Mouse (Mus musculus) brain, embryonic 14.5 days (tissue): ENCODE data around the gene Gimap7. TPM values are rescaled to one million over a fixed set of nuclear protein-coding genes. Genes with fewer than 3 reads are reported as not detected.

Experiments used
- DNase-seq: peaks from one replicate; pipeline ENCODE4 v3.0.0-alpha.2; 2011; ENCODE audit warnings: low read depth
- CTCF ChIP-seq: fragments of 200-500 bp; IDR thresholded peaks from 2 replicates; pipeline ENCODE4 v1.5.1; 2012; ENCODE audit warnings: inconsistent platforms, mild to moderate bottlenecking, moderate library complexity, borderline replicate concordance; ENCODE audit not compliant: insufficient read depth, insufficient read length; ENCODE audit errors: extremely low read depth
- POLR2A ChIP-seq: fragments of 200-500 bp; IDR thresholded peaks from 2 replicates; pipeline ENCODE4 v1.6.1; 2012; ENCODE audit warnings: mild to moderate bottlenecking, inconsistent platforms, borderline replicate concordance; ENCODE audit not compliant: poor library complexity, insufficient read depth, insufficient read length, severe bottlenecking; ENCODE audit errors: extremely low read depth
- polyA plus RNA-seq: library from polyadenylated mRNA; depleted of rRNA; stranded (reverse); fragments of >200 nt; gene quantifications from 2 replicates; pipeline ENCODE4 v1.2.3, GENCODE M21; 2012; rRNA removed

Gene Gimap7
- not detected in 2 replicates for polyA plus RNA-seq

DNA sequence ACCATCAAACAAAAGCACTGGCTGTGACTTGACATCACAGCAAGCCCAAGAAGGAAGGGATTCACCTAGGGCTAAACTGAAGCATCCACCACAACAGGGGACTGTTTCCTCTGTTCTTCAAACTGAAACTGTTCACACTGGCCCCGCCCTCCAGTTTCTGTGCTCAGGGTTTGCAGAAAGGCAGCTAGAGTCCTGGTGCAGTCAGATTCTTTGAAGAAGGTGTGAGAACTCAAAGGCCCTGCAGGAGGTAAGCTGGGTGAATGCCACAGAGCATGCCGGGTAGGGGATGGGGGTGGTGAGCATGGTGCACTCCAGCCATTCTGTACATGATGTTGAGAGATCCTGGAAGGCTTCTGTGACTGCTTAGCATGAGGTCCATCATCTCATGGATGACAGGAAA lies at the start of gene Gimap7, which contains the start of gene Gm28053:
Gene Gimap7, plus strand, starts transcription at position 167 of the 400 bp plus-strand sequence.
Gene Gm28053, plus strand, starts transcription at position 153 of the 400 bp plus-strand sequence.
- no peak for TF ChIP-seq POLR2A
- no peak for TF ChIP-seq CTCF
- no peak for DNase-seq

DNA sequence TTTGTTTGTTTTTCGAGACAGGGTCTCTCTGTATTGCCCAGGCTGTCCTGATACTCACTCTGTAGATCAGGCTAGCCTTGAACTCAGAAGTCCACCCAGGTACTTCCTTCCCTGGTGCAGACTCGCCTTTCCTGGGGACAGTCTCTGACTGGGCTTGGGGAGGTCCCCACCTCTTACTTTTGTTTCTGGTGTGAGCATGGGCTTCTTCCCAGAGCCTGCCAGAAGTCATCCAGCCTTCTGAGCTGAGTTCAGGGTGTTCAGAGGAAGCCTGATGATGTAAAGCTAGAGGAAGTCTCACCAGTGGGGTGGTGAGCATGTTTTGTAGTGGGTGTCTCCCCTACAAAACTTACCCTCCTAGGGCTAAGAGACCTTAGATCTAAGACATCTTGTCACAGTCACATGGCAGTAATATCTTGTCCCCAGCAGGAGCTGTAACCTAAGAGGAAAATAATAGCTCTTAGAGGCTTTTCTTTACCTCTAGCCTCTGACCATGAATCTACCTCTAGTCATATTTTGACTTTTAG lies 48.9 kb upstream of the Gimap7 start:
- no peak for DNase-seq
- TF ChIP-seq POLR2A (no peak), CTCF (no peak)

DNA sequence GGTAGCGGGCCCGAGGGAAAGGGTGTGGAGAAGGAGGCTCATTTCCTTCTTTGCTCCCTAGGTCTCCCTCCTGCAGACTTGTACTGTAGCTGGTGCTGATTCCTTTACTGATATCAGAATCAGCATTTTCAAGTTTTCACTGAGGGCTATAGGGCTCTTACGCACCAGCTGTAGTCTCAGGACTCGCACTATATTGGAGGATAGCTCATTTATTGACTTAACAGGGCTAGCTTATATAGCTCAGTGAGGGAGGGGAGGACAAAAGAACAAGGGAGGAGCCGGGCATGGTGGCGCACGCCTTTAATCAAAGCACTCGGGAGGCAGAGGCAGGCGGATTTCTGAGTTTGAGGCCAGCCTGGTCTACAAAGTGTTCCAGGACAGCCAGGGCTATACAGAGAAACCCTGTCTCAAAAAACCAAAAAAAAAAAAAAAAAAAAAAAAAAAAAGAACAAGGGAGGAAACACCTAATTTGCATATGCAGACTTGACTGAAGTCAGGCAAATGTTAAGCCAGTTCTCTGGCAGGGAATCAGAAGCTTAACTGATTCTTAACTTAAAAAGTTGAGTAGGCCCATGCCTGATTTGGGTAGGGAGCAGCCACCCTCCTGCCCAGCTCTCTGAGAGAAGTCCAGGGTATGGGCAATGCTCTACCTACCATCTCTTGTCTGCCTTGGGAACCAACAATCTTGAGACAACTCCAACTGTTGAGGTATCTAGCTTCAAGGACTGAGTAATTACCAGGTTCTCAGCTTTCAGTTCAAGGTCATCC lies 43.9 kb upstream of the Gimap7 start:
- DNase-seq, result no peak
- TF ChIP-seq CTCF (no peak), POLR2A (no peak)

DNA sequence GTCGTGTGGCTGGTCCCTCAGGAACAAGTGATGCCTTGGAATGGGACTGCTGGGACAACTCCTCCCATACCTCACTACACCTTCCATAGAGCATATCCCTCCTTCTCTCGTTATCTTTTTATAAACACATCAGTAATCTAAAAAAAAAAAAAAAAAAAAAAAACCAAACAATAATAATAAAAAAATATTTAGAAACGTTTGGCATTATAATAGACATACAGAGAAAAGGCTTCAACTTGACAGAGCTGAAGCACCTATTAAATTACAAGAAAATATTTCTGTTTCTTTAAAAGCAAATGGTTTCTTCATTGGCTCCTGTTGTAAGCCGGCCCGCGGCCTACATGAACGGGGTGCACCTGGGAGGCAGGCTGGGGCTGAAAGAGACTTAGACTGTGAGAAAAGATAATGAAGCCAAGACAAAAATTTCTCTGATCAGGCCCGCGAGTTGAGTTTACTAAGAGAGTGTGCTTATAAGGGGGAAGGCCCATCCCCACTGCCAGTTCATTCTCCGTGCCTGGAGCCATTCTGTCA lies 43.0 kb upstream of the Gimap7 start:
- peak; percentile 20 for DNase-seq
- TF ChIP-seq POLR2A (no peak), CTCF (no peak)

DNA sequence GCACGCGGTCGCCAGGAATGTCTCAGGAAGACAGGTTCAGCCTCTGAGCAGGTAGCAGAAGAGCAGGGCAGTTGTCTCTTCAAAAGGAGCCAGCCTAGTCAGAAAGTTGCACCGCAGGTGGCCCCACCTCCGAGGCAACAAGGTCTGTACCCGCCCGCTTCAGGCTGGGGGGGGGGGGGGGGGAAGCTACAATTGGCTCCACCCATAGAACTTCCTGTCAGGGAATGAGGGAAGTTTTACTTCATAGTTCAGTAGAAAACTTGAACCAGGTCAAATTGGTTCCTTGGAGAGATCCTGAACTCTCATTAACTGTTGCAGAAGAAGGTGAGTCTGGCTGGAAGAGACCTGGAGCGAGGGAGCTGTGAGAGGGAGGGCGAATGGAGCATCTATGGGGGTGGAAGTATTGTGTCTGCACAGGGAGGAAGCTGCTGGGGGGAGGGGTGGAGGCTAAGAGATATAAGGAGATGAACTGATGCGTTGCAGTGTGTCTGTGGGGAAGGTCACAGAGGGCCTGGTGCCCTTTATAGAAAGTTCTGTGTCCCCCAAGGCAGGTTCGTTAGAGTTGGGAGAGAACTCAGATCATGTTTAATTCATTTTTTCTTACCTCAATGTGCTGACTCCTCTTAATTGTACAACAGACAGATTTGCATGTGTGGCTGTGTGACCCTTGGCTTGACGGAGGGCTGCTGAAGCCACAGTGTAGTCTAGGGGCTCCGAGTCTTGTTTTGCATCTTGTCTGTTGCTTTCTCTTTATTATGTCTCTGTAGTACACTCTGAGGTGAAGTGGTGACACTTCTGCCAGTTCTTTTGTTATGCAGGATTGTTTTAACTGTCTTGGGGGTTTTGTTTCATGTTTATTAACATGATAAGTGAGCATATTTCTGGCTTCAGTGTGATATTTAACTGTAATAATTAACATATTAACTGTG lies 42.2 kb upstream of the Gimap7 start, which contains the start of gene Gimap9:
Gene Gimap9, plus strand, starts transcription at position 199 of the 929 bp plus-strand sequence.
- peak; percentile 2 for DNase-seq
- TF ChIP-seq CTCF (no peak), POLR2A (no peak)

DNA sequence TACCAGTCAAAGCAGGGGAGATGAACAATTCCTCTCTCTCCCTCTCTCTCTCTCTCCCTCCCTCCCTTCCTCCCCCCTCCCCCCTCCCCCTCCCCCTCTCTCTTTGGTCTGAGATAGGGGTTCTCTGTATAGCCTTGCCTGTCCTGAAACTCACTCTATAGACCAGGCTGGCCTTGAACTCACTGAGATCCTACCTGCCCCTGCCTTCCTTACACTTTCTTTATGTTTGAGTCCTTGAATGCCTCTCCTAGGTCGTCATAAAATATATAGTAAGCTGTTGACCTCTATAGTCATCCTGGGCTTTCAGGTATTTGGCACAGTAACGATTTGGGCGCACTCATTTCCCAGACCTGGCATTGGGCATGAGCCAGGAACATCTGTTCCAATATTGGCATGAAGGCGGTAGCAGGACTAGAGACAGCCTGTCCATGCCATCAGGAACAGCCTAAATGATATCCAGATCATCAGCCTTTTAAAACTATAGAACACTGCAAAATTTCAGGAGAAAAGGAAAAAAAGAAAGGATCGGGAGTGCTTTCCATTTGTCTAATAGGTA lies 41.5 kb upstream of the Gimap7 start:
- no peak for DNase-seq
- TF ChIP-seq CTCF (no peak), POLR2A (no peak)

DNA sequence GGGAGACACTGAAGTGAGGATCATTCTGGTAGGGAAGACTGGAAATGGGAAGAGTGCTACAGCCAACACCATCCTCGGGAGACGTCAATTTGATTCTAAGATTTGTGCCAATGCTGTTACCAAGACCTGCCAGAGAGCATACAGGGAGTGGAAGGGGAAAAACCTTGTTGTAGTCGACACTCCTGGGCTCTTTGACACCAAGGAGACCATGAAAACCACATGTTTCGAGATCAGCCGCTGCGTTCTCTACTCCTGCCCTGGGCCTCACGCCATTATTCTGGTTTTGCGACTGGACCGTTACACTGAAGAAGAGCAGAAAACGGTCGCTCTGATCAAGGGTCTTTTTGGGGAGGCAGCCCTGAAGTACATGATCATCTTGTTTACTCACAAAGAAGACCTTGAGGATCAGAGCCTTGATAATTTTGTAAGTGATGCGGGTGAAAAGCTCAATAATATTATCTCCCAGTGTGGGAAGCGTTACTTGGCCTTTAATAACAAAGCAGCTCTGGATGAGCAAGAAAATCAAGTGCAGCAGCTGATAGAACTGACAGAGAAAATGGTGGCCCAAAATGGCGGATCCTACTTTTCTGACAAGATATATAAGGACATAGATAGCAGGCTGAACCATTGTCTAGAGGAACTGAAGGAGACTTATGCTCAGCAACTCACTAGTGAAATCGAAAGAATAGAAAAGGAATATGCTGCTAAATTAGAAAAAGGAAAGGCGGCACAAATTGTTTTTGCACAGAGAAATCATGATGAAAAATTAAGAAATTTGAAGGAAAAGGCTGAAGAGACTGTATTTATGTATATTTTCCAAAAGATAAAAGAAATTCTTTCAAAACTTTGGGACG lies 40.7 kb upstream of the Gimap7 start:
- no peak for TF ChIP-seq POLR2A
- TF ChIP-seq CTCF, result no peak
- no peak for DNase-seq

DNA sequence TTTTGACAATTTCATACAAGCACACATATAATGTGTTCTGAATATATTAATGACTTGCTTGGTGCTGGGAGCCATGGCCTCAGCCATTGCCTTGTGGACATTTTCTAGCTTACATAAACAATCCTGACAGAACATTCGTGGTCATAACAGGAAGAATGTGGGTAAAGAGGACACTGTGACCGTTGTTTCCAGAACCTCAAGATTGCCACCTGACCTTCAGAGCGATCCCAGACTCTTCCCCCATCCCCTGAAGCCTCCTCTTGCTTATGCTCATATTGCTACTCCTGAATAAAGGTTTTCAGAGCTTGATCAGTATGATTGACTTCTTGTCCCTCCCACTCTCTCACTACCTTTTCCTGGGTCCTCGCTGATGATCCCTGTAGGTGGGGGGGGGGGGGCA lies 40.0 kb upstream of the Gimap7 start:
- TF ChIP-seq POLR2A (no peak), CTCF (no peak)
- no peak for DNase-seq

DNA sequence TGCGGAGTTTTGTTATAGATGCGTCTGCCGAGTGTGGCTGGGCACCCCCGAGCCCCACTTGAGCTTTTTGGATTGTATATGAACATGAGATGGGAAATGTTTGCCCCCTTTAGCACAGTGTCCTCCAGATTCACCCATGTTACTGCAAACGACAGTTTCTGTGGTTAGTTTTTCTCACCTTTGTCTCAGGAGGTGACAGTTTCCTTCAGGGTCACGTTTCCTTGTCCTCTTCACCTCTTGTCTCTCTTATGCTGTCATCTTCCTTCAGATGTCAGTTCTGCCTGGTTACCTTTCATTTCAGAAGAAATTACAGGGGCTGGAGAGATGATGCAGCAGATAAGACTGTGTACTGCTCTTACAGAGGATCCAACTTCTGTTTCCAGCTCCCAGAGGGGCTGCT lies 38.7 kb upstream of the Gimap7 start:
- no peak for TF ChIP-seq CTCF
- no peak for TF ChIP-seq POLR2A

DNA sequence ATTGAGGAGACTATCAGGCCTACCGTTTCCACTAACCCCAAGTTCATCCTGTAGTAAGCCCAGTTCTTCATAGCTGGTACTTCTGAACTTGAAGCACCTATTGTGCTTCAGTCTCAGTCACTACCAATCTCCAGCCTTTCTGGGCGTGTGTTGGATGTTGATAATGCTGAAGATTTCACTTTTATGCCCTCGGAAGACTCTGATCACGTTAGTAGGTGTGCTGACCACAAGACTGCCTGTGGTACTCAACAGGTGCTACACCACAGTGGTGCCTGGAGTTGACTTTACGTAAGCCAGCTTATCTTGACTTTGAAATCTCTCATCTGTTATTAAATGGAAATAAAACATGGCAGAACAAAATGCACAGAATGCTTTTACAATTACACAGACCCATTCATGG lies 38.0 kb upstream of the Gimap7 start:
- TF ChIP-seq CTCF (no peak), POLR2A (no peak)
- DNase-seq, result no peak

More for the DNA sequence above, 38.7 kb upstream of the Gimap7 start:
- DNase-seq, result no peak
